16 mouse cellular contexts compared by ENCODE assay signal in genomic region chr6:15592780-15593179, GRCm38 (mm10).
DNase-seq lines count a peak whose midpoint lies in the region; ATAC-seq and TF ChIP-seq lines count a peak whose summit lies in the region.
"Had no signal": no experiment of that assay in that cellular context is flagged by ENCODE, and none has a peak within 500 bp of the region (broad histone marks: within the 10 kb centered on the region; RNA-seq: fewer than 3 reads in every experiment).

No protein-coding gene starts in this region.

- H3K27ac ChIP-seq in intestine, postnatal 0 days (ENCODE audit: low read depth, low read length) = no peak overlapping the region
- H3K27ac ChIP-seq in intestine, embryonic 15.5 days = no peak overlapping the region
- no peak overlapping the region for H3K27ac ChIP-seq in lung, postnatal 0 days (ENCODE audit: low read length)
- H3K27ac ChIP-seq: hindbrain, postnatal 0 days; liver, embryonic 15.5 days had no signal

- H3K4me3 ChIP-seq in intestine, postnatal 0 days (ENCODE audit: low read depth, low read length) = no peak overlapping the region
- no peak overlapping the region for H3K4me3 ChIP-seq in intestine, embryonic 15.5 days (replicated peaks)
- H3K4me3 ChIP-seq in lung, postnatal 0 days (ENCODE audit: low read depth, low read length) = no peak overlapping the region
- H3K4me3 ChIP-seq: erythroblast, embryonic 14.5 days; liver, embryonic 15.5 days; myocyte had no signal

- no peaks in the 10 kb centered on the region for H3K36me3 ChIP-seq in intestine, postnatal 0 days (ENCODE audit: control insufficient read depth, insufficient read depth)
- no peaks in the 10 kb centered on the region for H3K36me3 ChIP-seq in intestine, embryonic 15.5 days
- H3K36me3 ChIP-seq in lung, postnatal 0 days (ENCODE audit: insufficient read depth, low read length) = no peaks in the 10 kb centered on the region
- H3K36me3 ChIP-seq: liver, embryonic 15.5 days had no signal

- WGBS in intestine, postnatal 0 days = 56% methylated on average over 1 of the region's 1 CpGs
- whole genome bisulfite sequencing in intestine, embryonic 15.5 days = 88% methylated on average over 1 of the region's 1 CpGs
- WGBS in lung, postnatal 0 days = 57% methylated on average over 1 of the region's 1 CpGs

- H3K9me3 ChIP-seq in intestine, postnatal 0 days (ENCODE audit: control insufficient read depth) = no peaks in the 10 kb centered on the region
- no peaks in the 10 kb centered on the region for H3K9me3 ChIP-seq in intestine, embryonic 15.5 days
- H3K9me3 ChIP-seq in lung, postnatal 0 days (ENCODE audit: low read length) = no peaks in the 10 kb centered on the region
- H3K9me3 ChIP-seq: liver, embryonic 15.5 days had no signal

- no peak for ATAC-seq in intestine, postnatal 0 days
- ATAC-seq in intestine, embryonic 15.5 days = no peak
- no peak for ATAC-seq in lung, postnatal 0 days
- ATAC-seq: activated CD4-positive, CD25-positive, alpha-beta regulatory T cell, adult 4 months; forebrain, postnatal 0 days; hindbrain, postnatal 0 days had no signal

- no peak for TF ChIP-seq EP300 in lung, postnatal 0 days (IDR thresholded peaks at IDR 0.05)

- no peak for DNase-seq in lung, postnatal 0 days (ENCODE audit: low spot score)
- no peak for DNase-seq in lung, postnatal 4 days
- DNase-seq in R1 (ENCODE audit: low read depth, low spot score) = peak; percentile 16
- DNase-seq in thymus, postnatal 36 days = peak; percentile 6 to 10
- DNase-seq in spleen, postnatal 14 days (ENCODE audit: low spot score in 2 of 2) = no peak
- DNase-seq in cerebellum, adult 18-20 months = no peak
- DNase-seq: cerebellum, adult 11-12 months; forebrain, postnatal 0 days; heart, postnatal 10 days had no signal

- TF ChIP-seq CTCF in intestine, postnatal 0 days (IDR thresholded peaks at IDR 0.05; ENCODE audit: low read depth) = peak; percentile 39
- TF ChIP-seq CTCF in lung, postnatal 0 days (IDR thresholded peaks at IDR 0.05) = peak; percentile 45

- H3K4me1 ChIP-seq in intestine, postnatal 0 days (replicated peaks; ENCODE audit: control insufficient read depth, insufficient read depth, low read length) = no peaks in the 10 kb centered on the region
- no peaks in the 10 kb centered on the region for H3K4me1 ChIP-seq in intestine, embryonic 15.5 days (replicated peaks)
- no peaks in the 10 kb centered on the region for H3K4me1 ChIP-seq in lung, postnatal 0 days (ENCODE audit: insufficient read depth, low read depth, low read length)
- H3K4me1 ChIP-seq: liver, embryonic 15.5 days had no signal

- H3K9ac ChIP-seq in intestine, postnatal 0 days (ENCODE audit: low read depth, low read length) = no peak overlapping the region
- no peak overlapping the region for H3K9ac ChIP-seq in intestine, embryonic 15.5 days
- no peak overlapping the region for H3K9ac ChIP-seq in lung, postnatal 0 days (replicated peaks; ENCODE audit: low read depth)
- H3K9ac ChIP-seq: forebrain, postnatal 0 days; liver, embryonic 15.5 days had no signal

- no peaks in the 10 kb centered on the region for H3K27me3 ChIP-seq in intestine, postnatal 0 days (replicated peaks; ENCODE audit: control insufficient read depth, insufficient read depth, low read length)
- no peaks in the 10 kb centered on the region for H3K27me3 ChIP-seq in intestine, embryonic 15.5 days (replicated peaks)
- no peaks in the 10 kb centered on the region for H3K27me3 ChIP-seq in lung, postnatal 0 days (replicated peaks; ENCODE audit: insufficient read depth, low read length)
- H3K27me3 ChIP-seq: liver, embryonic 15.5 days had no signal

- no peak overlapping the region for H3K4me2 ChIP-seq in intestine, postnatal 0 days (replicated peaks; ENCODE audit: low read depth)
- no peak overlapping the region for H3K4me2 ChIP-seq in intestine, embryonic 15.5 days (replicated peaks)
- no peak overlapping the region for H3K4me2 ChIP-seq in lung, postnatal 0 days (replicated peaks; ENCODE audit: low read depth, low read length)
- H3K4me2 ChIP-seq: liver, embryonic 15.5 days had no signal

Comparison
In these comparisons a context has a peak if more than half of its experiments do, and no peak if none do; other contexts are left out.
1. DNase-seq: peak in R1 (single experiment) and thymus, postnatal 36 days (2 of 2); none in lung, postnatal 0 days (single experiment), lung, postnatal 4 days (0 of 2), spleen, postnatal 14 days (0 of 2) and cerebellum, adult 18-20 months (0 of 2).